Mouse (Mus musculus) 416B (cell line): ENCODE data around the gene Gm13697.

Experiments
- DNase-seq: peaks from one replicate; pipeline ENCODE4 v3.0.0; 2011; ENCODE audit warnings: low read depth

Gm13697 gene

DNA sequence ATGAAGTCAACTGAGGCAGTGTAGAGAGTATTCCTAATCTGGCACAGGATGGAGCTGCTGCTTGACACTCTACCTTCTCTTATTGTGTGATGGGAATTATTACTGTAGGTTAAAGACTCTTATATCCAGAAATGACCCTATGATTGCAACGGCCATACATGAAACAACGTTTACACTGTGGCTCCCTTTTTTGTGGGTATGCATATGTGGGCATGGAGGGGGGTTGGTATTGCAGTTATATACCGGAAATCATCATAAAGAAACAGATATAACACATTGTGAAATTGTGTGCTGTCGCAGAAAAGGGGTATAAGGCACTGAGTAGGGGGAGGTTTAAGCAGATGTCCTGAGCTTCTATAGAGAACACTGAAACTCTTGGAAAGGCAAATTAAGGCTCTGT is 51.5 kb downstream of the Gm13697 start:
- no peak for DNase-seq
